Comparison of ENCODE assay signal across 8 mouse cellular contexts in genomic region chr17:25568206-25568605, GRCm38 (mm10). TPM values are rescaled to one million over a fixed set of nuclear protein-coding genes. Genes with fewer than 3 reads are reported as not detected.
A peak's percentile ranks its signal among the peaks of the same experiment; 100 is the strongest.
DNase-seq lines count a peak whose midpoint lies in the region; ATAC-seq lines count a peak whose summit lies in the region.
"Had no signal": no experiment of that assay in that cellular context is flagged by ENCODE, and none has a peak within 500 bp of the region (broad histone marks: within the 10 kb centered on the region; RNA-seq: fewer than 3 reads in every experiment).

No protein-coding gene starts in this region.

- 17% methylated on average over 10 of the region's 10 CpGs for WGBS in forebrain, embryonic 16.5 days

- H3K4me1 ChIP-seq in forebrain, embryonic 16.5 days (replicated peaks; ENCODE audit: control insufficient read depth, insufficient read depth, low read length): peaks cover 61% of the 10 kb centered on the region

- intact Hi-C loops in left cerebral cortex, postnatal 36 days (cut with DNase I): loop anchor here (2.0 to 5.0 kb wide), 3 partner anchors 61 to 129 kb away; no protein-coding TSS in a partner anchor

- no peaks in the 10 kb centered on the region for H3K9me3 ChIP-seq in forebrain, embryonic 16.5 days (ENCODE audit: control insufficient read depth, low read length)

- H3K36me3 ChIP-seq in forebrain, embryonic 16.5 days (ENCODE audit: control insufficient read depth, insufficient read depth): no peaks in the 10 kb centered on the region

- H3K4me2 ChIP-seq in forebrain, embryonic 16.5 days (ENCODE audit: low read length): peak overlapping the region; percentile 97

- peak overlapping the region; percentile 20 for H3K9ac ChIP-seq in forebrain, embryonic 16.5 days (replicated peaks; ENCODE audit: low read depth, low read length)

- DNase-seq in lung, postnatal 4 days: peak; percentile 17 to 59
- DNase-seq in lung, postnatal 25 days (ENCODE audit: low spot score): no peak
- DNase-seq in left cerebral cortex, postnatal 36 days (ENCODE audit: low spot score in 2 of 2): peak; percentile 41 to 64
- peak; percentile 59 for DNase-seq in right cerebral cortex, postnatal 25 days
- DNase-seq in adrenal gland, adult 2 months: no peak
- no peak for DNase-seq in kidney, postnatal 10 days

- ATAC-seq in forebrain, embryonic 16.5 days: 0 out of 2 replicates have a peak, but pooled peaks have one; percentile 7

- H3K27ac ChIP-seq in forebrain, embryonic 16.5 days (ENCODE audit: low read length): peak overlapping the region; percentile 49

- peaks cover 9% of the 10 kb centered on the region for H3K27me3 ChIP-seq in forebrain, embryonic 16.5 days (replicated peaks; ENCODE audit: control insufficient read depth, insufficient read depth, low read length)

- H3K4me3 ChIP-seq in forebrain, embryonic 16.5 days (replicated peaks; ENCODE audit: low read length): peak overlapping the region; percentile 60
- H3K4me3 ChIP-seq: erythroblast, embryonic 14.5 days had no signal

RNA-seq across cellular contexts. Expression of gene Sox8, which starts 2.3 kb away (rescaled TPM):
- 26.1 and 26.8 TPM in 2 replicates for polyA plus RNA-seq in forebrain, embryonic 16.5 days (2015; fragmentation: Nextera tagmentation; extraction: Ambion mirVana)
- 10 to 100 TPM; 42.8 to 65.3 TPM for total RNA-seq in left cerebral cortex, postnatal 36 days (2021)
- 1 to 10 TPM in 1 of 2 experiments, under 1 TPM in 1; 0.83 to 1.5 TPM for total RNA-seq in adrenal gland, adult 2 months (2021)
- polyA plus RNA-seq in adrenal gland, adult 2 months (2012; rRNA removed): 1.6 and 2.8 TPM in 2 replicates
- polyA plus RNA-seq: erythroblast, embryonic 14.5 days had no signal

RNA-seq across cellular contexts. Expression of gene Lmf1, which starts 10.7 kb away (rescaled TPM):
- 18.3 and 19.4 TPM in 2 replicates for polyA plus RNA-seq in forebrain, embryonic 16.5 days (2015; fragmentation: Nextera tagmentation; extraction: Ambion mirVana)
- total RNA-seq in left cerebral cortex, postnatal 36 days (2021): 10 to 100 TPM; 22.1 to 26.7 TPM
- total RNA-seq in adrenal gland, adult 2 months (2021): 10 to 100 TPM; 40.4 to 42.6 TPM
- 30.3 and 35.8 TPM in 2 replicates for polyA plus RNA-seq in adrenal gland, adult 2 months (2012; rRNA removed)

Comparison
In these comparisons a context has a peak if more than half of its experiments do, and no peak if none do; other contexts are left out.
1. DNase-seq: peak in lung, postnatal 4 days (2 of 2), left cerebral cortex, postnatal 36 days (2 of 2) and right cerebral cortex, postnatal 25 days (single experiment); none in lung, postnatal 25 days (single experiment), adrenal gland, adult 2 months (single experiment) and kidney, postnatal 10 days (single experiment).
2. RNA of gene Sox8, which starts 2.3 kb away (total RNA-seq): 42.8 to 65.3 TPM in left cerebral cortex, postnatal 36 days; 0.83 to 1.5 TPM in adrenal gland, adult 2 months; every median in the first group is over 10 times any median in the second.